Mouse (Mus musculus): ENCODE data around the gene Psmb2.

DNA sequence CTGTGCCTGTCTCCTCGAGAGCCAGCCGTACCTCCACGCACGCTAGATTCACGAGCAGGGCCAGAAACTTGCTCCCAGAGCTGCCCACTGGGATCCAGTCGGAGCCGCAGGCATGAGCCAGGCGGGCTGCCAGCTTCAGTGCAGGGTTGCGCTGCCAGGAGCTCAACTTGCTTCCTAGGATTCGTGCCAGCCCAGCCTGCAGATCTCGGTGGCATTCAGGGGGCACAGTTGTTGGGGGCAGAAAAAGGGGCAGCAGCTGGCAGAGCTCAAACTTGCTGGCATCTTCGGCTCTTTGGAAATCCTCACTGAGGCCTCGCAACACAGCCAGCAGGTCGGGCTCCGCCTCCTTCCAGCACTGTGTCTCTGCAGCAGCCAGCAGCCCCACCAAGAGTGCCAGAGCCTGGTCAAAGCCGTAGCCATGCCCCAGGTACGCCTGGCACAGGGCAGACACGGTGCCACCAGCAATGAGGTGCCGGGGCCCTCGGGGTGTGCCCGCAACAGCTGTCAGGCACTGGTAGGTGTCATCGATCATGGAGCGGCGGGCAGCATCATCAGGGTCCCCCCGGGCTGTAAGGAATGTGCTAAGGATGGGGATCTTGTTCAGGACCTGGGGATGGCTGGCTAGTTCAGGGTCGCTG lies 72.7 kb downstream of the Psmb2 start:
- no peak for TF ChIP-seq POLR2A (IDR thresholded peaks at IDR 0.05; ENCODE audit: control insufficient read depth, extremely low read depth, insufficient read depth, low read length, poor library complexity)
- no peak for TF ChIP-seq CTCF (IDR thresholded peaks at IDR 0.05; ENCODE audit: borderline replicate concordance, control insufficient read depth, extremely low read depth, insufficient read depth, low read length, poor library complexity)

All from thymus, adult 2 months (tissue).